Mouse (Mus musculus): ENCODE data around the gene Flt3.

Flt3 gene

DNA sequence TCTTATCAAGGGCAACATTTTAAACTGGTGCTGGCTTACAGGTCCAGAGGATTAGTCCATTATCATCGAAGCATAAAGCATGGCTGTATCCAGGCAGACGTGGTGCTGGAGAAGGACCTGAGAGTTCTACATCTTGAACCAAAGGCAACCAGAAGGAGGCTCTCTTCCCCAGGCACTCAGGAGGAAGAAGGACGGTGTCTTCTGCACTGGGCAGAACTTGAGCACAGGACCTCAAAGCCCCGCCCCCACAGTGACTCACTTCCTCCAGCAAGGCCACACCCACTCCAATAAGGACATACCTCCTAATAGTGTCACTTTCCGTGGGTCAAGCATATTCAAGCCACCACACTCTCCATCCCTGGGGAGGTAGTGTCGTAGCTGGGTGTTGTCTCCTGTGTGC lies 10.3 kb upstream of the Flt3 start:
- peak; percentile 83 for DNase-seq (ENCODE audit: low read depth, low spot score)

DNA sequence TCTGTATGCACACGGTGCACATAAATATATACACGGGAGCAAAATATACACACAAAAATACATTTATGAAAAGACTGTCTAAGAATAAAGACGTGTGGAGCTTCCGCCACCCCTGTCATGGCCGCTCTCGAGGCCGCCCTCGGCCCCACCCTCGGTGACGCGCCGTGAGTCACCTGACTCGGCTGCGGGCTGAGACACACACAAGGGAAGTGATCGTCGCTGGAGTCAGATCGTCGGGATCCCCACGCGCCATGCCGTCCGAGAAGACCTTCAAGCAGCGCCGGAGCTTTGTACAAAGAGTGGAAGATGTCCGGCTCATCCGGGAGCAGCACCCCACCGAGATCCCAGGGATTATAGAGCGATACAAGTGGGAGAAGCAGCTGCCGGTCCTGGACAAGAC lies 8.4 kb upstream of the Flt3 start:
- DNase-seq (ENCODE audit: low read depth, low spot score) = peak; percentile 82

DNA sequence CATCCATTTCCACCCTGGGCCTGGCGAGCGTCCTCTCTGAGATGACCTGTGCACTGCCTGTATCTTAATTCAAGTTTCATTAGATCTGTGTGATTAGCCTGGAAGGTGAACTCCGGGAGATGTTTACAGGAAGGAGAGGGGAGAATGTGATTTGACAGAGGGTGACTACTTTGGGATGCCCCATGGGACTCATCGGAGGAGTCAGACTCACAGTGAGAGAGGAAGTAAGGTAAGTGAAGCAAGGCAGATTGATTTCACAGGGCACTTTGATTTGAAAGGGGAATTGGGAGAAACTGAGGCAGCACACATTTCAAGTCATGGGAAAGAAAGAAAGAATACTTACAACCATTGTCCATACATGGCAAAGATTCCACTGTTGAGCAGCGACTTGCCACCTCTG lies 5.8 kb upstream of the Flt3 start:
- no peak for DNase-seq (ENCODE audit: low read depth, low spot score)

DNA sequence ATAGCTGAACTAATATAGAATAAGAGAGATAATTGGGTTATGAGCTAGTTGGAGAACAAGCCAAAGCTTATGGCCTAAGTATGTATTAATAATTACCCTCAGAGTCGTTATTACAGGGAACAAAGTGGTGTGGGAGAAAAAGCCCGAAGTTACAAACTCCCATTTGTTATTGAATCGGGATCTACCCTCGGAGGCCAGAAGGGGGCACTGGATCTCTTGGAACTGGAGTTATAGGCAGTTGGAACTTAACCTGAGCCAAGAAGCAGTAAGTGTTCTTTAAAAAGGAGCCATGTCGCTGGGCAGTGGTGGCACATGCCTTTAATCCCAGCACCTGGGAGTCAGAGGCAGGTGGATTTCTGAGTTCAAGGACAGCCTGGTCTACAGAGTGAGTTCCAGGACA lies 2.2 kb upstream of the Flt3 start:
- DNase-seq (ENCODE audit: low read depth, low spot score) = peak; percentile 84

DNA sequence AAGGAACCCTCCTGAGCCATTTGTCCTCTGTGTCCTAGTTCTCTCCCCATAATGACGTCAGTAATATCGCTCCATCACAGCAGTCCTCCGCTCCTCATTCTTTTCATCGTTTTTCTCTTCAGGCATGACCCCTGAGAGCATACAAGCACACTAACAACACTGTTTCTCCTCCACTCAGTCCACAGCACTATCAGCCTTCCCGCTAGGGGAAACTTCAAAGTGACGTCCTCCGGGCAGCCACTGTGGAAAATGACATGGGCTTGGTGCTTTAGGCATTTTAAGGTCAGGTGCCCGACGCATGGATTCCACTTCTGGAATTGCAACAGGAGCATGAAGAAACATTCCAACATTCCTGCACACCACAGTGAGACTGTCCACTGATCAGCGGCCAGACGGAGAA lies 735 bp upstream of the Flt3 start:
- no peak for DNase-seq (ENCODE audit: low read depth, low spot score)

DNA sequence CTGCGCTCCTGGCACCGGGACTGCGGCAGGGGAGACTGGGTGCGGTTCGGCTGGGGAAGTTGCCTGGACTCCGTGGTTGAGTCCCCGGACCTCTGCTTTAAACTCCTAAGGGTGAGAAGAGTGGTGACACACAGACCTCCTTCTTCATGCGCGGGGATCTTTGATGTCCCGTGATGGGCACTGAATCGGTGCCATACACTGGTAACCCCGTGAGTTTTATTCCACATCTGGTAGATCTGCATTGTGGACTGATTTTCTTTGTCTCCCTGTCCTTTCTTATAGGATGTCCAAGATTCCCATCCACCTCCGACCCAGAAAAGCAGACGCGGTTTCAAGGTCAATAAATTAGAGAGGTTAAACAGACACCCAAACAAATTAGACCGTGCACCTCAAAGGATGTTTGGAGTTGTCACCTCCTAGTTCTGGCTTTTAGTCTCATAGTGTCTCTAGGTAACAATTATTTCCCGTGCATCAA lies 253 bp upstream of the Flt3 start:
- DNase-seq (ENCODE audit: low read depth, low spot score) = no peak

DNA sequence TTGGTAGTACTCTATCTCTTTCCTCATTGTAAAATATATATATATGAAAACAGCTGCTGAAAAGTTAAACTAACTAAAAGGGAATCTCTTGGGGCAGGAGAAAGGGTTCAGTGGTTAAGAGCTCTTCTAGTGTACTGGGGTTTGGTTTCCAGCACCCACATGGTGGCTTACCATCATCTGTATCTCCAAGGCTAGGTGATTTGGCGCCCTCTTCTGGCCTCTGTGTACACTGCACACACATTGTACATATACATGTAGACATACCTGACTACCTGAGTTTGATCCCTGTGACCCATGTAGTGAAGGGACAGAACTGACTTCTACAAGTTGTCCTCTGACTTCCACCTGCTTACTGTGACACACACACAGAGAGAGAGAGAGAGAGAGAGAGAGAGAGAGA lies 5.2 kb downstream of the Flt3 start:
- DNase-seq (ENCODE audit: low read depth, low spot score) = peak; percentile 55

DNA sequence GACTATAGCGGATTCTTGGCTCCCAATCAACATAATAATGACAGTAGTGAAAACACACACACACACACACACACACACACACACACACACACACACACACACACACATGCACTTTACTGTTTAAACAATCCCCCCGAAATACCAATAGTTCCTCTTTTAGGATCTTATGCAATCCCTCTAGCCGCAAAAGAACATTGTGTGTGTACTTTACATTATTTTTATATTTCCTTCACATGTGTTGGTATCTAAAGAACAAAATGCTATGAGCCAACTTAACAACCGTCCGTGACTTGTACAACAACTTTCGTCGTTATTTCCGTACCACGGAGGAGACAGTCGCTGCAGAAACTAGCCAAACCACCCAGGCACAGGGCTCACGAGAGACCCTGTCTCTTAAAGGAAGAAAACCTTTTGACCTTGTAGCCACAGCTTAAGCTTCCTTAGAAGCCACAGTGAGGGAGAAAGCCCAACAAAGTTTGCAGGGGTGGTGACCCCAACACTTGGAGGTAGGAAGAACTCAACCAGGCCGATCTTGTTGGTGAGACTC lies 7.5 kb downstream of the Flt3 start:
- no peak for DNase-seq (ENCODE audit: low read depth, low spot score)

DNA sequence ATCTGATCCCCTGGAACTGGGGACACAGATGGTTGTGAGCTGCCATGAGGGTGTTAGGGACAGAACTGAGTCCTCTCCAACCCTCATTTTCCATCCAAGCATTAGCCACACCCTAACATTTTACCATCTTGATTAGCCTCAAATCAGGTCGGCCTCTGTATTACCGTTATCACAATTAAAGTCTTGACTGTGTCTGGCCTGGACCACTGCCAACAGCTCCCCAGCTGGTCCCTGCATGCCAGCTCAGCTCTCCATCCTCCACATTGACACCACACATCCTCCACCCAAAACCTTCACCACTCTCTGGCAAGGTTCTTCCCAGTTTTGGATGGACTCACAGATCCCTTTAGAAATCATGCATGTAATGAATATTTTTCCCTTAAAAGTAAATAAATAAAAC lies 9.5 kb downstream of the Flt3 start:
- DNase-seq (ENCODE audit: low read depth, low spot score) = no peak

DNA sequence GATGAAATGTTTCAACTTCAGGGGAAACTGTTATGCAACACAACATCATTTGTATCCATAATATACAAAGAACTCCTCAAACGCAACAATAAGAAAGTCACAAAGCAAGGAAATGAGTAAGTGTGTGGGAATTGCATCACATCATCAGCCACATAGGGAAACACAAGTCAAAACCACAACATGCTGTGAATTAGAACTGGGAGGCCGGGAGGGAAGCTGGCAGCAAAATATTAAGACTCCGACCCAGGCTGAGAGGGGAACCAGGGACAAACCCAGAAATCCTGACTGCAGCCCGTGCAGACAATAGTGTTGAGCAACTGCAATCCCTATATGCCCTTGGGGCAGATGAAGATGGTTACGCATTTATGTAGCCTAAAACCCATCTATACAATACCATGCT lies 11.2 kb downstream of the Flt3 start:
- DNase-seq (ENCODE audit: low read depth, low spot score) = no peak

DNA sequence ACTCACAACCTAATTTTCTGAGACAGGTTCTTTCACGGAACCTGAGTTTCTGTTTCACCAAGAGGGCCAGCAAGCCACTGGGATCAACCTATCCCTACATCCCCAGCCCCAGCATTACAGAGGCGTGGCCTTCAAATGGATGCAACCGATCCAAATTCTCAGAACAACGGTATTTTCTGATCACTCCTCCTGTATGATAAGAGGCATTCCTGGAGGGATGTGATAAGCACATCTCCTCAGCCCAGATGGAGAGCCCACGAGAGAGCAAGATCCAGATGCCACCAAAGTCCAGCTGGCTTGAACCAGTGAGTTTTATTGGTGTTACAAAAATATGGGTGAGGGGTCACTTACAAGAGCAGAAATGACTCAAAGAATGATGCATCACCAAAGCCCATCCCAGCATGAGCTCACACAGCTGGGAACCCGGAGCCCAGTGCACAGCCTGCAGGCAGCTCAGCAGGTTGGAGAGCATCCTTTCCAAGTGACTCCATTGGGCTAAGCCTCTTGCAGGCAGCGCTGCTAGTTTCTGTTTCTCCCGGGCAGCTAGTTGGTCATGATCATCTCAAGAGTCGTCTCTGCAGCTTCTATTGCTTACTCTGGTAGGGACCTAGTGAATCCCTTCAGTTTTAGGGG lies 11.8 kb downstream of the Flt3 start:
- no peak for DNase-seq (ENCODE audit: low read depth, low spot score)

DNA sequence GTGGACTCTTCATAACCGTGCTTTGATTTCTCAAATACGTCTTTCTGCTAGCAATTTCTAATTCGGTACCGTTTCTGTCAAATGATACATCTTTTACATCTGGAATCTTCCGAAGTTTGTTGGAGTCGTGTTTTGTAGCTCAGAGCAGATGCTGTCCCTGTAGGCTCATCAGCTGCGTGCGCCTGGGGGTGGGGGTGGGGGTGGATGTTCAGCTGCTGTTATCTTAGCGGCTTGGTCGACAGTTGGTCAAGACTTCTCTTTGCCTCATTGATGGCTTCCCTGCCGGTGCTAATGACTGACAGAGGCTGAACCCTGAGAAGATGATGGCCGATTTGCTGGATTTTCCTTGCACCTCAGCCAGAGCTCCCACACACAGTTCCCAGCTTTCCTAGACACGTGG lies 13.4 kb downstream of the Flt3 start:
- DNase-seq (ENCODE audit: low read depth, low spot score) = no peak

DNA sequence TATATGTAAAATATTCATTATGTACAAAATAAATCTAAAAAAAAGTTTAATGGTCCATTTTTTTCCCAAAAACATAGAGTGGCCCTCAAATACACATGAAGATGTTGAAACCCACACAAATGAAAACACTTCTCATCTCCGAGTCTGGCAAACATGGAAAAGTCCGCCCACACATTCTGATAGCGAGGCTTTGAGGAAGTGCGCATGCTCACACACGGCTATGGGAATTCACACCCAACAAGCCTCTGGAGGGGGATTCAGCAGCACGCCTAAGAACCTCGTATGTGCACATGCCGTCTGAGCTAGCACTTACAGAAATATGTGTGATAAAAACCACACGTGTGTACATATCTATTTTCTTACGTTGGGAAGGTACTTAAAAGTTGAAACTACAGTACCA lies 18.9 kb downstream of the Flt3 start:
- peak; percentile 81 for DNase-seq (ENCODE audit: low read depth, low spot score)

DNA sequence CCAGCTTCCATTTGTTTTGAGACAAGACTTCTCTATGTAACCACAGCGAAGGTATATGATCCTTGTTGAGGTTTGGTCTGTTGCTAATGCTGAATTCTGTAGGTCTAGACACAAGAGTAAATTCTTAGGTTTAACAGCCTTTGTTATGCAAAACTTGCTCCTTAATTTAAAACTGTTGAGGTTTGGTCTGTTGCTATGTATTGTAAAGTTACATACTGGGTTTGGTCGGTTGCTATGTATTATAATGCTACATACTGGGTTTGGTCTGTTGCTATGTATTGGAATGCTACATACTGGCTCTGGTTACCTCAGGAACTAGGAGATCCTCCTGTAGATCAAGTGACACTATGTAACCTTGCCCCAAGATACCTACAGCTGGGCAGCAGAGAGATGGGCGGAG lies 20.8 kb downstream of the Flt3 start:
- DNase-seq (ENCODE audit: low read depth, low spot score) = peak; percentile 75

DNA sequence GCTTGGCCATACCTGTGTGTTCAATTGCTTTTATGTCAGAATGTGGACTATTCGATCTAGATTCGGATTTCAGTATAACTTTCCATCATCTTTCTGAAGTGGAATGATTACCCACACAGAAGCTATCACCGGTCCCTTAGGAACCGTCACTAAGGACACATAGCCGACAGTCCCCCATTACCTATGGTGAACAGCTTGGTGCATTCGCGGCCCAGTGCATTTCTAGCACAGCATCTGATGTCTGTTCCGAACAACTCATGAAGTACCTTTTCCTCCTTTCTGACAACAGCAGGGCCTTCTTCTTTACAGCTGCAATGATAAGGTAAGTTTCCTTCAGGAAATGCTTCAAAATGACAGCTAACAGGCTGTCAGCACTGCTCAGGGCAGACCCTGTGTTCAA lies 30.0 kb downstream of the Flt3 start:
- DNase-seq (ENCODE audit: low read depth, low spot score) = no peak

DNA sequence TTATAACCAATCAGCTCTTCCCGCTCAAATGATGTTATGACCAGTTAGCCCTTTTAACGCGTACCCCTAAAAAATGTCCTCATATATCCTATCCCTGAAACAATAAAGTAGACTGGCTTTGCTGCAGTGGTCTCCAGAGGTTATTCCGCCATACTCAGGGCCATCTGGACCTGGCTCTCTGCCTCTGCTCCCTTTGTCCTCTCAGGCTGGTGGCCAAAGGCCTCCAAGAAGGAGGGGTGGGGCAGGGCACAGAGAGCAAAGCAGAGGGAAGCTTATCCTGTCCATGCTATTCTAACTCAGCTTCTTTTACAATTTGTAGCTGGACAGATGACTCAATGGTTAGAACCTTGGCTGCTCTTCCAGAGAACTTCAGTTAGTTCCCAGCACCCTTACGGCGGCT lies 32.1 kb downstream of the Flt3 start:
- DNase-seq (ENCODE audit: low read depth, low spot score) = no peak

DNA sequence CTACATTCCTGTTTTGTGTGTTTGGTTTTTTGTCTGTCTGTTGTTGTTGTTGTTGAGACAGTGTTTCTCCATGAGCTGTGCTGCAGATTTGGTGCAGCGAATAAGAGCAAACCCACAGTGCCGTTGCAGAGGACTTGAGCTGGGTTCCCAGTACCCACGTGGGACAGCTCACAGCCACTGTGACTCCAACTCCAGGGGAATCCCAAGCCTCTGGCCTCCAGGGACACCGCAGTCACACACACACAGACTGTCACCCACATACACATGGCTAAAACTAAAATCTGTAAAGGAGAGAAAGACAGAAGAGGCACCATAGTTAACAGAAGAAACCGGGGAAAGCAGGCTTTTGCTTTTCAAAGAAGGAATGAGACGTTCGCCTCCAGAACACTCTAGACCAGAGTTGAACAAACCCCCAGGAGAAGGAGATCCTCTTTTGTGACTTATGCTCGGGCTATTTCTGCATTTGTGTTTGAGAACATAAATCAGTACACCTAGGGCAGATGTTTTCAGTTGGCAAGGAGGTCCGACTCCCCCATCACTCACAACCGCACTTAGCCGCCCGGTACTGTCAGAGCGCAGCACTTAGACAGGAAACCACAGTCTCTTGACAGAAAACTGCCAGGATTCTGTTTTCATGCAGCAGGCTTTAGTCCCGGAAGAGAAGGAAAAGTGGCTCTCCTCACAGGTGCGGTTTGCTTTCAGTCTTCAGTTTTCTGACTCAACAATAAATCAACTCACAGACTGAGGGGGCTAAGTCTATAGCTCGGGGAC lies 34.1 kb downstream of the Flt3 start:
- no peak for DNase-seq (ENCODE audit: low read depth, low spot score)

DNA sequence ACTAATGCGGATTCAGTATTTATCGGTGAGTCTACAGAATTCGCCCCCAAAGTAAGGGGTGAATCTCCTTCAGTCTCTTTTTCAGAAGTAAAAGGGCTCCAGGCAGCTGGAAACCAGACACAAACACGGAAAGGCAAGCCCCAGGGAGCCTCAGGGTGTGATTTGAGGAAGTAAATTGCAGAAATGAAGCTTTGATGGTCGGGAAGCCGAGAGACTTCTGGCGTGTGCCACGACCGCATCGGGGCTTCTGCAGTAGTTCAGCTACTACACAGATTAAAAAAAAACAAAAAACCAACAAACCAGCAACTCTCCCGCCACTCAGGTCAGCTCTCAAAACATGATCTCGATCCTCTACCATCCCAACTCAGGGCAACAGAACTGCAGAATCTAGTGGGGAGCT lies 37.2 kb downstream of the Flt3 start:
- no peak for DNase-seq (ENCODE audit: low read depth, low spot score)

DNA sequence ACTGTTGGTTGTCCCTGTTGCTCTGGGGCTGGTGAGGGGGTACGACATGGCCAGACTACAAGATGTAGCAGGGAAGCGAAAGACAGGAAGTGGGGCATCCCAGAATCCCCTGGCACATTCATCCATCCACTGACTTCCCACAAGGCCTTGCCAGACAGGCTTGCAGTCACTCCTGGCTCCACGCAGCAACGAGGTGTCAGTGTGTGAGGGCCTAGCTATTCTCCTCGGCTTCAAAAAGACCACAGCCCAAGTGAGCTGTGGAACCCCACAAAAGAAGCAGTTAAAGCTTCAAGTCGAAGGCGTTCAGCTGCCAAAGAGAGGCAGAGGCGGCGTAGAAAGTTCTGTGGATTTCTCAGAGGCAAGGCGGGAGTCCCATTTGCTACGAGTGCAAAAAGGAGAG lies 41.8 kb downstream of the Flt3 start:
- no peak for DNase-seq (ENCODE audit: low read depth, low spot score)

DNA sequence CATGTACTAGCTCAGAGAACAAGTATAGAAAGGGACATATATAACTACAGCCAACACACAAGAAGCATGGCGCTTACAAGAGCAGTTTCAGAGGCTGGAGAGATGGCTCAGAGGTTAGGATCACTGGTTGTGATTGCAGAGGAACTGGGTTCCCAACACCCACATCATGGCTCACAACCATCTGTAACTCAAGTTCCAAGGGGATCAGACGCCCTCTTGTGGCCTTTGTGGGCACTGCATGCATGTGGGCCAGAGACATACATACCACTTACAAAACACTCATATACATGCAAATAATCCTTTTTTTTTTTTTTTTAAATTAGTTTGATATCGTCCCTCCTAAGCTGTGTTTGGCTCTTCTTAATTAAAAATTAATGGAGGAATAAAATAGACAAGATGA lies 42.8 kb downstream of the Flt3 start:
- peak; percentile 83 for DNase-seq (ENCODE audit: low read depth, low spot score)

DNA sequence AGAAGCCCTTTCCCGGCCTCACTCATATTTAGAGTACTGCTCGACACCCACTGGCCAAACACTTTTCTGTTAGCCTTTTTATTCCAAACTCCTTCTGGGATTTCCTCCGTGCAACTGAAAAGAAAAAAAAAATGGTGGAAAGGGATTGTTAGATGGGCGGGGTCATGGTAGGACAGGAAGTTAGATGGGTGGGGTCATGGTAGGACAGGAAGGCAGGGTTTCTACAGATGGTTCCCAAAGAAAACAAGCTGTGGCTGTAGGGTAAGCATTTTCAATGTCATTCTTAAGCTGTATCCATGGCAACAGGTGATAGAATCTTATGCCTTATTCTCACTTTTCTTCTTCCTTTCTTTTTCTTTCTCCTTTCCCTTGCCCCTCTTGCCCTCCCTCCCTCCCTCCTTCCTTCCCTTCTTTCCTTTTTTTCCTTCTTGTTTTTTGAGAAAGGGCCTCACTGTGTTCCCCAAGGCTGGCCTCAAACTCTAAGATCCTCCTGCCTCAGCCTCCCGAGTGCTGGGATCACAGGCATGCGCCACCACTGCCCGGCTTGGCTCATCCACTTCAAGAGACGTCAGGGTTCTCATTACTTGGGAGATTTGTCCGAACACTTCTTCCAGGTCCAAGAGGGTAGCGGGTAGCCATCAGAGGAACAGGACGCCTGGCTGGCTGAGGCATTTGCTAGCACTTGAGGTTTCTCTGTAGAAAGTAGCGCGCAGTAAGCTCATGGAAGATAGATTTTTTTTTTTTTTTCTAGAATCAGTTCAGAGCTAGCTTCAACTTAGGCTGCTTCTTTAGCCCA lies 43.8 kb downstream of the Flt3 start:
- DNase-seq (ENCODE audit: low read depth, low spot score) = peak; percentile 81

DNA sequence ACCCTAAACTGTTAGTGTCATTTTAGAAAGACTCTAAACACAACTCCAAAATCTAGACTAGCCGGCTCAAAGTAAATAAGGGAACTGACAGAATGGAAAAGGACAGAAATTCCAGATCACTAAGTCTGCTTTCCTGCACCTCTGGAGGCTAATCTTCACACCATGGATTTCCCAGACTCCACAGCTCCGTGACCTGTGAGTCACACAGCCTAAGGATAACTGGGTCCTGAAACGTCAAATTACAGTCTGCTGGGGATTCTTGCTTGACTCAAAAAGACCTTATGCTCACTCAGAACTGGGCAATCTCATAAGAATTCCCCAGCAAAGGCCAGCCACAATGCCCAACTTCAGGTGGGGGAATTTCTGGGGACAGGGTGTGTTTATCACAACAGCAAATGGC lies 44.5 kb downstream of the Flt3 start:
- DNase-seq (ENCODE audit: low read depth, low spot score) = no peak
